Mouse (Mus musculus): ENCODE measurements around the gene Zbtb7b. TPM values are rescaled to one million over a fixed set of nuclear protein-coding genes. Genes with fewer than 3 reads are reported as not detected.

Zbtb7b gene
- polyA plus RNA-seq, 1 experiment = not detected

GRCm38 (mm10) chr3:89380291-89380690 is 14.3 kb downstream of the Zbtb7b start:
- H3K4me1 ChIP-seq (ENCODE audit: control insufficient read depth, insufficient read depth, low read length) = peaks cover 18% of the 10 kb centered on the region
- TF ChIP-seq CTCF (IDR thresholded peaks at IDR 0.05; ENCODE audit: insufficient read depth, low read depth, low read length) (no peak), POLR2A (IDR thresholded peaks at IDR 0.05; ENCODE audit: insufficient read depth, low read depth, low read length) (no peak)
- H3K4me3 ChIP-seq (ENCODE audit: insufficient read depth, low read depth, low read length) = no peak overlapping the region
- H3K27ac ChIP-seq (ENCODE audit: insufficient read depth, low read depth, low read length) = no peak overlapping the region
- 96% methylated on average over 14 of the region's 14 CpGs for whole genome bisulfite sequencing

- H3K4me3 ChIP-seq (ENCODE audit: insufficient read depth, low read depth, low read length) = no peak overlapping the region
- peaks cover 18% of the 10 kb centered on the region for H3K4me1 ChIP-seq (ENCODE audit: control insufficient read depth, insufficient read depth, low read length)
- 86% methylated on average over 31 of the region's 31 CpGs for WGBS
- H3K27ac ChIP-seq (ENCODE audit: insufficient read depth, low read depth, low read length) = no peak overlapping the region
- no peak for TF ChIP-seq CTCF (IDR thresholded peaks at IDR 0.05; ENCODE audit: insufficient read depth, low read depth, low read length)
- no peak for TF ChIP-seq POLR2A (IDR thresholded peaks at IDR 0.05; ENCODE audit: insufficient read depth, low read depth, low read length)
Measured at GRCm38 (mm10) chr3:89379388-89380131, 15.0 kb downstream of the Zbtb7b start.

GRCm38 (mm10) chr3:89378394-89379067 is 16.0 kb downstream of the Zbtb7b start:
- H3K4me1 ChIP-seq (ENCODE audit: control insufficient read depth, insufficient read depth, low read length) = peaks cover 18% of the 10 kb centered on the region
- H3K27ac ChIP-seq (ENCODE audit: insufficient read depth, low read depth, low read length) = peak overlapping the region; percentile 24; the same call in 1 of the 2 replicates
- 2% methylated on average over 29 of the region's 29 CpGs for WGBS
- peak overlapping the region; percentile 63 for H3K4me3 ChIP-seq (ENCODE audit: insufficient read depth, low read depth, low read length)
- TF ChIP-seq POLR2A (IDR thresholded peaks at IDR 0.05; ENCODE audit: insufficient read depth, low read depth, low read length) (no peak; the same call in 1 of the 2 replicates), CTCF (IDR thresholded peaks at IDR 0.05; ENCODE audit: insufficient read depth, low read depth, low read length) (peak; percentile 94)

GRCm38 (mm10) chr3:89377831-89378230 is 16.7 kb downstream of the Zbtb7b start:
- Histone ChIP-seq H3K4me3 (ENCODE audit: insufficient read depth, low read depth, low read length) (no peak overlapping the region), H3K27ac (ENCODE audit: insufficient read depth, low read depth, low read length) (no peak overlapping the region), H3K4me1 (ENCODE audit: control insufficient read depth, insufficient read depth, low read length) (peaks cover 18% of the 10 kb centered on the region)
- TF ChIP-seq POLR2A (IDR thresholded peaks at IDR 0.05; ENCODE audit: insufficient read depth, low read depth, low read length) (no peak), CTCF (IDR thresholded peaks at IDR 0.05; ENCODE audit: insufficient read depth, low read depth, low read length) (no peak)
- 82% methylated on average over 4 of the region's 4 CpGs for WGBS

- Histone ChIP-seq H3K27ac (ENCODE audit: insufficient read depth, low read depth, low read length) (no peak overlapping the region), H3K4me3 (ENCODE audit: insufficient read depth, low read depth, low read length) (no peak overlapping the region), H3K4me1 (ENCODE audit: control insufficient read depth, insufficient read depth, low read length) (peaks cover 9% of the 10 kb centered on the region)
- 55% methylated on average over 5 of the region's 5 CpGs for WGBS
- TF ChIP-seq CTCF (IDR thresholded peaks at IDR 0.05; ENCODE audit: insufficient read depth, low read depth, low read length) (no peak), POLR2A (IDR thresholded peaks at IDR 0.05; ENCODE audit: insufficient read depth, low read depth, low read length) (no peak)
Measured at GRCm38 (mm10) chr3:89373581-89374231, 20.9 kb downstream of the Zbtb7b start.

- H3K4me3 ChIP-seq (ENCODE audit: insufficient read depth, low read depth, low read length) = no peak overlapping the region
- WGBS = 80% methylated on average over 11 of the region's 11 CpGs
- H3K27ac ChIP-seq (ENCODE audit: insufficient read depth, low read depth, low read length) = no peak overlapping the region
- H3K4me1 ChIP-seq (ENCODE audit: control insufficient read depth, insufficient read depth, low read length) = no peaks in the 10 kb centered on the region
- TF ChIP-seq CTCF (IDR thresholded peaks at IDR 0.05; ENCODE audit: insufficient read depth, low read depth, low read length) (no peak), POLR2A (IDR thresholded peaks at IDR 0.05; ENCODE audit: insufficient read depth, low read depth, low read length) (no peak)
Measured at GRCm38 (mm10) chr3:89367338-89367737, 27.2 kb downstream of the Zbtb7b start.

GRCm38 (mm10) chr3:89365486-89366414 is 28.8 kb downstream of the Zbtb7b start:
- WGBS = 86% methylated on average over 20 of the region's 20 CpGs
- no peak overlapping the region for H3K27ac ChIP-seq (ENCODE audit: insufficient read depth, low read depth, low read length)
- TF ChIP-seq CTCF (IDR thresholded peaks at IDR 0.05; ENCODE audit: insufficient read depth, low read depth, low read length) (no peak), POLR2A (IDR thresholded peaks at IDR 0.05; ENCODE audit: insufficient read depth, low read depth, low read length) (no peak)
- no peak overlapping the region for H3K4me3 ChIP-seq (ENCODE audit: insufficient read depth, low read depth, low read length)
- no peaks in the 10 kb centered on the region for H3K4me1 ChIP-seq (ENCODE audit: control insufficient read depth, insufficient read depth, low read length)

GRCm38 (mm10) chr3:89365153-89365485 is 29.5 kb downstream of the Zbtb7b start, which contains the start of gene Dcst1:
TSS of gene Dcst1 (minus strand) at chr3:89365253.
- TF ChIP-seq CTCF (IDR thresholded peaks at IDR 0.05; ENCODE audit: insufficient read depth, low read depth, low read length) (no peak), POLR2A (IDR thresholded peaks at IDR 0.05; ENCODE audit: insufficient read depth, low read depth, low read length) (no peak)
- H3K27ac ChIP-seq (ENCODE audit: insufficient read depth, low read depth, low read length) = no peak within 1 kb of the TSS
- 92% methylated on average over 11 of the region's 11 CpGs for WGBS
- H3K4me1 ChIP-seq (ENCODE audit: control insufficient read depth, insufficient read depth, low read length) = no peaks in the 10 kb centered on the region
- no peak within 1 kb of the TSS for H3K4me3 ChIP-seq (ENCODE audit: insufficient read depth, low read depth, low read length)
